Mouse (Mus musculus) neural tube, embryonic 14.5 days (tissue): Measurements from ENCODE around the gene Rbm34. TPM values are rescaled to one million over a fixed set of nuclear protein-coding genes. Genes with fewer than 3 reads are reported as not detected.
A peak's percentile ranks its signal among the peaks of the same experiment; 100 is the strongest.

Experiments
- ATAC-seq: fragments of 200-750 bp; cut with Nextera tagmentation; 2 replicates; pipeline ENCODE4 v1.8.0; 2017; ENCODE audit warnings: low read depth, mild to moderate bottlenecking, moderate TSS enrichment, moderate library complexity
- H3K27ac ChIP-seq: fragments of 300-500 bp; sonication (generic); 2 replicates; pipeline ENCODE4 v1.5.1; 2014; ENCODE audit warnings: low read depth, mild to moderate bottlenecking, control low read depth, low read length, moderate library complexity, mixed read lengths
- H3K27me3 ChIP-seq: fragments of 300-500 bp; sonication (generic); 2 replicates; pipeline ENCODE4 v1.6.1; 2014; ENCODE audit warnings: low read length; ENCODE audit not compliant: control insufficient read depth, insufficient read depth
- H3K36me3 ChIP-seq: fragments of 300-500 bp; sonication (generic); 2 replicates; pipeline ENCODE4 v1.6.1; 2014; ENCODE audit warnings: low read length, mixed read lengths; ENCODE audit not compliant: control insufficient read depth, insufficient read depth
- H3K4me1 ChIP-seq: fragments of 300-500 bp; sonication (generic); 2 replicates; pipeline ENCODE4 v1.6.1; 2014; ENCODE audit warnings: low read length; ENCODE audit not compliant: control insufficient read depth, insufficient read depth
- H3K4me2 ChIP-seq: fragments of 300-500 bp; sonication (generic); 2 replicates; pipeline ENCODE4 v1.6.1; 2014; ENCODE audit warnings: mild to moderate bottlenecking, low read depth, low read length, control low read depth
- H3K4me3 ChIP-seq: fragments of 300-500 bp; sonication (generic); 2 replicates; pipeline ENCODE4 v1.5.1; 2014; ENCODE audit warnings: low read depth, low read length, control low read depth, mixed read lengths
- H3K9ac ChIP-seq: fragments of 300-500 bp; sonication (generic); replicated peaks from 2 replicates; pipeline ENCODE4 v1.6.1; 2014; ENCODE audit warnings: low read depth, mild to moderate bottlenecking, control low read depth, low read length, mixed read lengths
- H3K9me3 ChIP-seq: fragments of 300-500 bp; sonication (generic); 2 replicates; pipeline ENCODE4 v1.6.1; 2016; ENCODE audit warnings: low read length; ENCODE audit not compliant: control insufficient read depth
- WGBS: fragments of 180-500 bp; shearing (Covaris S2); extraction: QIAGEN DNeasy Blood & Tissue Kit; methylation state at CpG from one replicate; pipeline ENCODE4 v1.1.7; 2014; 5-methylcytosine and 5-hydroxymethylcytosine counted together
- polyA plus RNA-seq: library from polyadenylated mRNA; unstranded; fragments of >200 nt; fragmentation: Nextera tagmentation; extraction: Ambion mirVana; gene quantifications from 2 replicates; pipeline ENCODE4 v1.2.1, GENCODE M21; 2014

The Rbm34 gene
- polyA plus RNA-seq, 1 experiment from 2014 or later, result 25.4 TPM

GRCm38 (mm10) chr8:126907968-126908367 lies 62.9 kb downstream of the Rbm34 start:
- Histone ChIP-seq H3K9ac (no peak overlapping the region), H3K36me3 (no peaks in the 10 kb centered on the region), H3K4me3 (no peak overlapping the region), H3K4me1 (no peaks in the 10 kb centered on the region), H3K9me3 (no peaks in the 10 kb centered on the region), H3K4me2 (no peak overlapping the region), H3K27me3 (no peaks in the 10 kb centered on the region), H3K27ac (no peak overlapping the region)
- 92% methylated on average over 9 of the region's 9 CpGs for WGBS
- no peak for ATAC-seq

- H3K4me3 ChIP-seq, result no peak overlapping the region
- H3K4me2 ChIP-seq, result no peak overlapping the region
- WGBS, result 74% methylated on average over 3 of the region's 3 CpGs
- no peaks in the 10 kb centered on the region for H3K27me3 ChIP-seq
- H3K27ac ChIP-seq, result no peak overlapping the region
- H3K36me3 ChIP-seq, result no peaks in the 10 kb centered on the region
- H3K4me1 ChIP-seq, result no peaks in the 10 kb centered on the region
- no peak overlapping the region for H3K9ac ChIP-seq
- no peaks in the 10 kb centered on the region for H3K9me3 ChIP-seq
- ATAC-seq, result peak; percentile 65; the same call in 1 of the 2 replicates
These were observed 63.5 kb downstream of the Rbm34 start for GRCm38 (mm10) chr8:126907374-126907773.

GRCm38 (mm10) chr8:126905387-126905786 lies 65.5 kb downstream of the Rbm34 start:
- no peak overlapping the region for H3K9ac ChIP-seq
- no peak for ATAC-seq
- no peak overlapping the region for H3K4me2 ChIP-seq
- H3K27me3 ChIP-seq, result no peaks in the 10 kb centered on the region
- no peaks in the 10 kb centered on the region for H3K36me3 ChIP-seq
- H3K4me1 ChIP-seq, result no peaks in the 10 kb centered on the region
- no peaks in the 10 kb centered on the region for H3K9me3 ChIP-seq
- no peak overlapping the region for H3K27ac ChIP-seq
- WGBS, result 93% methylated on average over 3 of the region's 3 CpGs
- no peak overlapping the region for H3K4me3 ChIP-seq

- no peaks in the 10 kb centered on the region for H3K36me3 ChIP-seq
- no peak overlapping the region for H3K27ac ChIP-seq
- no peaks in the 10 kb centered on the region for H3K27me3 ChIP-seq
- no peak for ATAC-seq
- WGBS, result 87% methylated on average over 9 of the region's 9 CpGs
- H3K4me3 ChIP-seq, result no peak overlapping the region
- no peaks in the 10 kb centered on the region for H3K4me1 ChIP-seq
- no peak overlapping the region for H3K9ac ChIP-seq
- no peaks in the 10 kb centered on the region for H3K9me3 ChIP-seq
- no peak overlapping the region for H3K4me2 ChIP-seq
These were observed 66.9 kb downstream of the Rbm34 start for GRCm38 (mm10) chr8:126903927-126904326.

- no peaks in the 10 kb centered on the region for H3K27me3 ChIP-seq
- H3K4me3 ChIP-seq, result no peak overlapping the region
- no peaks in the 10 kb centered on the region for H3K4me1 ChIP-seq
- 81% methylated on average over 9 of the region's 9 CpGs for WGBS
- no peak overlapping the region for H3K4me2 ChIP-seq
- H3K27ac ChIP-seq, result no peak overlapping the region
- no peak for ATAC-seq
- no peaks in the 10 kb centered on the region for H3K9me3 ChIP-seq
- no peak overlapping the region for H3K9ac ChIP-seq
- H3K36me3 ChIP-seq, result no peaks in the 10 kb centered on the region
These were observed 67.5 kb downstream of the Rbm34 start for GRCm38 (mm10) chr8:126903224-126903895.

GRCm38 (mm10) chr8:126901612-126902011 lies 69.3 kb downstream of the Rbm34 start:
- WGBS, result 83% methylated on average over 1 of the region's 1 CpGs

GRCm38 (mm10) chr8:126901049-126901448 lies 69.8 kb downstream of the Rbm34 start:
- 65% methylated on average over 2 of the region's 2 CpGs for WGBS

More at GRCm38 (mm10) chr8:126901612-126902011, 69.3 kb downstream of the Rbm34 start:
- no peaks in the 10 kb centered on the region for H3K36me3 ChIP-seq
- no peaks in the 10 kb centered on the region for H3K4me1 ChIP-seq
- H3K27me3 ChIP-seq, result no peaks in the 10 kb centered on the region
- H3K4me3 ChIP-seq, result no peak overlapping the region
- no peak for ATAC-seq
- H3K9me3 ChIP-seq, result no peaks in the 10 kb centered on the region
- no peak overlapping the region for H3K9ac ChIP-seq
- H3K27ac ChIP-seq, result no peak overlapping the region
- no peak overlapping the region for H3K4me2 ChIP-seq

More at GRCm38 (mm10) chr8:126901049-126901448, 69.8 kb downstream of the Rbm34 start:
- H3K9ac ChIP-seq, result no peak overlapping the region
- H3K9me3 ChIP-seq, result no peaks in the 10 kb centered on the region
- no peaks in the 10 kb centered on the region for H3K4me1 ChIP-seq
- H3K4me3 ChIP-seq, result no peak overlapping the region
- H3K27me3 ChIP-seq, result no peaks in the 10 kb centered on the region
- no peak overlapping the region for H3K4me2 ChIP-seq
- H3K36me3 ChIP-seq, result no peaks in the 10 kb centered on the region
- H3K27ac ChIP-seq, result no peak overlapping the region
- ATAC-seq, result no peak

Other genes starting within 250 kb of the Rbm34 start
- gene Tomm20, start 25.2 kb downstream of the Rbm34 start, polyA plus RNA-seq, result 219 and 222 TPM in 2 replicates
- gene Pard3, start 92.8 kb upstream of the Rbm34 start, polyA plus RNA-seq, result 22.7 and 26.1 TPM in 2 replicates